ENCODE assay signal across 10 mouse cellular contexts in the genomic region with DNA sequence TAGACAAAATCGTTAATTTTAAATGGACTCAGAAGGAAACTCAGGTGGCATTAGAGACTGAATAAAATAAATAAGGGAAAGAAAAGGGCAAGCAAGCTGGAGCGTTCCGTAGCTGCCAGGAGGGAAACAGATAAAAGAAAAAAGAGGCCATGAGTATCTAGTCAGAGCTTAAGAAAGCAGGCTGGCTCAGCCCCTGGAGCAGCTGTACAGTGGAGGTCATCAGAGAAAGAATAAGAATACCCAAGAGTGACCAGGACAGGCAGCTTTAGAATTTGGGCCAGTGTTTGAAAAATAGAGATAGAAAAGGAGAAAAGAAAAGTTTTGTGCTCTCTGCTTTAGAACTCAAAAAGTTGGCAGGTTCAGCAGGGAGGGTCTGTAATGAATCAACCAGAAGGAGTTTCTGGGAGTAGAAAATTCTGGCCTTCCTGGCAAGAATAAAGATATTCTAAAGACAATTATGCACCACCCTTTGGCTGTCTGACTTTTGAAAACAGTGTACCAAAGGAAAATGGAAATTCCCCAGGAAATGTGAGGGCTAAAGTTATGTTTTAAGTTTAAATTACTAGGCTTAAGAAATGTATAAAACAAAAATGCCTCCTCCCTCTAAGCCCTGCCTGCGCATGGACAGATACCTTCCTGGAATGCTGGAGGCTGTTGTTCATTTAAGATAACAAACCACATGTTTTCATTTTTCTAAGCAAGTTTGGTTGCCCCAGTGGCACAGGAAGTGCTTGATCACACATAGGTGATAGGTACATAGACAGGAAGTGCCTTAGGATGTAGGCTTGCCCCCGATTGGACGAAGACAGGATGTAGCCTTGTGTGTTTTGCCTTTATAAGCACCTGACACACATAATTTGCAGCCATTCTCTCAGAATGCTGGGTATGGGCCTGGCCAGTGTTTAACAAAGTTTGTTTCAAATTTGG. TPM values are rescaled to one million over a fixed set of nuclear protein-coding genes. Genes with fewer than 3 reads are reported as not detected.
DNase-seq lines count a peak whose midpoint lies in the region; ATAC-seq lines count a peak whose summit lies in the region.
"Had no signal": no experiment of that assay in that cellular context is flagged by ENCODE, and none has a peak within 500 bp of the region (broad histone marks: within the 10 kb centered on the region; RNA-seq: fewer than 3 reads in every experiment).

No protein-coding gene starts in this region.

- no peak for ATAC-seq in lung, embryonic 15.5 days (ENCODE audit: borderline replicate concordance, extremely low read depth, low FRiP score, low TSS enrichment)
- ATAC-seq in hematopoietic stem cell, adult 5-6 weeks (replicated peaks in 1 of 2; ENCODE audit: insufficient read depth in 1 of 2, low FRiP score in 2 of 2, low TSS enrichment in 1 of 2, low read depth in 1 of 2, poor library complexity in 2 of 2, severe bottlenecking in 2 of 2): peak; percentile 25 to 68; a peak in 3 of 4 replicates
- ATAC-seq in hindbrain, embryonic 12.5 days (ENCODE audit: low FRiP score): no peak

- DNase-seq in lung, postnatal 14 days: no peak
- DNase-seq in T-cell, adult 2 months (ENCODE audit: low spot score): peak; percentile 45
- peak; percentile 16 for DNase-seq in splenic B cell, adult 2 months (ENCODE audit: low read depth, low spot score)
- DNase-seq in spleen, adult 18-20 months: no peak
- DNase-seq: cerebellum, postnatal 25 days; lung, postnatal 36 days had no signal

- peaks cover 26% of the 10 kb centered on the region for H3K4me1 ChIP-seq in lung, embryonic 15.5 days
- H3K4me1 ChIP-seq in hindbrain, embryonic 12.5 days: no peaks in the 10 kb centered on the region

- H3K9ac ChIP-seq in lung, embryonic 15.5 days: no peak overlapping the region
- H3K9ac ChIP-seq in hindbrain, embryonic 12.5 days: no peak overlapping the region

- H3K27me3 ChIP-seq in lung, embryonic 15.5 days: no peaks in the 10 kb centered on the region
- no peaks in the 10 kb centered on the region for H3K27me3 ChIP-seq in splenic B cell, adult 2 months (ENCODE audit: control insufficient read depth, insufficient read depth, low read length, poor library complexity, severe bottlenecking)
- H3K27me3 ChIP-seq in hindbrain, embryonic 12.5 days: no peaks in the 10 kb centered on the region

- H3K36me3 ChIP-seq in lung, embryonic 15.5 days: no peaks in the 10 kb centered on the region
- no peaks in the 10 kb centered on the region for H3K36me3 ChIP-seq in splenic B cell, adult 2 months (ENCODE audit: control insufficient read depth, insufficient read depth, low read length, poor library complexity, severe bottlenecking)
- H3K36me3 ChIP-seq in hindbrain, embryonic 12.5 days: no peaks in the 10 kb centered on the region

- H3K27ac ChIP-seq in lung, embryonic 15.5 days: 0 out of 2 replicates have a peak overlapping the region, but pooled peaks have one; percentile 29
- H3K27ac ChIP-seq in hindbrain, embryonic 12.5 days: no peak overlapping the region
- H3K27ac ChIP-seq: layer of hippocampus, adult 2 months had no signal

- H3K9me3 ChIP-seq in lung, embryonic 15.5 days: no peaks in the 10 kb centered on the region
- no peaks in the 10 kb centered on the region for H3K9me3 ChIP-seq in hindbrain, embryonic 12.5 days (replicated peaks)

- H3K4me2 ChIP-seq in lung, embryonic 15.5 days: no peak overlapping the region
- H3K4me2 ChIP-seq in hindbrain, embryonic 12.5 days (replicated peaks): no peak overlapping the region

- H3K4me3 ChIP-seq in lung, embryonic 15.5 days: no peak overlapping the region
- no peak overlapping the region for H3K4me3 ChIP-seq in hindbrain, embryonic 12.5 days
- H3K4me3 ChIP-seq: layer of hippocampus, adult 2 months had no signal

- 62% methylated on average over 6 of the region's 6 CpGs for WGBS in lung, embryonic 15.5 days
- WGBS in hindbrain, embryonic 12.5 days: 77% methylated on average over 6 of the region's 6 CpGs

RNA-seq across cellular contexts. Expression of gene Cd55, which starts 45.7 kb away (rescaled TPM):
- 25.9 and 27.3 TPM in 2 replicates for polyA plus RNA-seq in lung, embryonic 15.5 days (2015; fragmentation: Nextera tagmentation; extraction: Ambion mirVana)
- 13.3 and 22.6 TPM in 2 replicates for total RNA-seq in hematopoietic stem cell, adult 5-6 weeks (2017)
- 4.7 and 5.0 TPM in 2 replicates for polyA plus RNA-seq in hindbrain, embryonic 12.5 days (2016; fragmentation: Nextera tagmentation; extraction: Ambion mirVana)

Comparison
In these comparisons a context has a peak if more than half of its experiments do, and no peak if none do; other contexts are left out.
1. ATAC-seq: peak in hematopoietic stem cell, adult 5-6 weeks (2 of 2); none in lung, embryonic 15.5 days (single experiment) and hindbrain, embryonic 12.5 days (single experiment).
2. DNase-seq: peak in T-cell, adult 2 months (single experiment) and splenic B cell, adult 2 months (single experiment); none in lung, postnatal 14 days (single experiment) and spleen, adult 18-20 months (0 of 2).